Mouse (Mus musculus) brown adipose tissue, adult 24 weeks (tissue): ENCODE measurements around the gene Islr. TPM values are rescaled to one million over a fixed set of nuclear protein-coding genes. Genes with fewer than 3 reads are reported as not detected.

Source experiments
- H3K27ac ChIP-seq: fragments of 200-500 bp; replicated peaks from 2 replicates; pipeline ENCODE4 v1.5.1; 2012; ENCODE audit warnings: low read depth, mild to moderate bottlenecking, low read length
- H3K4me1 ChIP-seq: fragments of 200-500 bp; 2 replicates; pipeline ENCODE4 v1.6.1; 2012; ENCODE audit warnings: low read length, mixed read lengths; ENCODE audit not compliant: control insufficient read depth, insufficient read depth, insufficient read length
- H3K4me3 ChIP-seq: fragments of 200-500 bp; 2 replicates; pipeline ENCODE4 v1.5.1; 2012; ENCODE audit warnings: low read depth, mild to moderate bottlenecking, low read length, moderate library complexity; ENCODE audit not compliant: insufficient read depth
- polyA plus RNA-seq: library from polyadenylated mRNA; stranded (reverse); fragments of >200 nt; gene quantifications from 2 replicates; pipeline ENCODE4 v1.2.4, GENCODE M21; 2012; ENCODE audit not compliant: missing spikeins, insufficient read depth, insufficient read length

The Islr gene
- polyA plus RNA-seq, 1 experiment = 17.5 TPM

GRCm38 (mm10) chr9:58204448-58205000 is 418 bp upstream of the Islr start:
- no peak overlapping the region for H3K27ac ChIP-seq
- H3K4me1 ChIP-seq = peaks cover 2% of the 10 kb centered on the region; the same call in 1 of the 2 replicates
- peak overlapping the region; percentile 59 for H3K4me3 ChIP-seq

- H3K4me1 ChIP-seq = peaks cover 2% of the 10 kb centered on the region; the same call in 1 of the 2 replicates
- no peak overlapping the region for H3K4me3 ChIP-seq
- no peak overlapping the region for H3K27ac ChIP-seq
These were observed 1.2 kb downstream of the Islr start for GRCm38 (mm10) chr9:58202676-58203453.

GRCm38 (mm10) chr9:58201861-58202549 is 2.1 kb downstream of the Islr start:
- Histone ChIP-seq H3K4me1 (peaks cover 2% of the 10 kb centered on the region; the same call in 1 of the 2 replicates), H3K4me3 (no peak overlapping the region), H3K27ac (no peak overlapping the region)

- no peak overlapping the region for H3K4me3 ChIP-seq
- H3K27ac ChIP-seq = no peak overlapping the region
- H3K4me1 ChIP-seq = peaks cover 2% of the 10 kb centered on the region; the same call in 1 of the 2 replicates
These were observed 2.8 kb downstream of the Islr start for GRCm38 (mm10) chr9:58201091-58201842.

GRCm38 (mm10) chr9:58200270-58201090 is 3.6 kb downstream of the Islr start:
- Histone ChIP-seq H3K4me1 (peaks cover 2% of the 10 kb centered on the region; the same call in 1 of the 2 replicates), H3K4me3 (no peak overlapping the region), H3K27ac (no peak overlapping the region)

GRCm38 (mm10) chr9:58199381-58200269 is 4.5 kb downstream of the Islr start:
- no peak overlapping the region for H3K4me3 ChIP-seq
- H3K4me1 ChIP-seq = peaks cover 2% of the 10 kb centered on the region; the same call in 1 of the 2 replicates

GRCm38 (mm10) chr9:58198801-58199371 is 5.2 kb downstream of the Islr start:
- Histone ChIP-seq H3K4me1 (peaks cover 2% of the 10 kb centered on the region; the same call in 1 of the 2 replicates), H3K4me3 (no peak overlapping the region)

More at GRCm38 (mm10) chr9:58199381-58200269, 4.5 kb downstream of the Islr start:
- H3K27ac ChIP-seq = no peak overlapping the region

GRCm38 (mm10) chr9:58197781-58198701 is 6.1 kb downstream of the Islr start:
- Histone ChIP-seq H3K27ac (no peak overlapping the region), H3K4me3 (no peak overlapping the region; the same call in 1 of the 2 replicates), H3K4me1 (peaks cover 2% of the 10 kb centered on the region; the same call in 1 of the 2 replicates)

More at GRCm38 (mm10) chr9:58198801-58199371, 5.2 kb downstream of the Islr start:
- no peak overlapping the region for H3K27ac ChIP-seq

- Histone ChIP-seq H3K4me3 (no peak overlapping the region), H3K27ac (no peak overlapping the region), H3K4me1 (peaks cover 2% of the 10 kb centered on the region; the same call in 1 of the 2 replicates)
These were observed 7.2 kb downstream of the Islr start for GRCm38 (mm10) chr9:58196610-58197567.

GRCm38 (mm10) chr9:58196141-58196540 is 8.0 kb downstream of the Islr start:
- H3K4me3 ChIP-seq = no peak overlapping the region
- H3K4me1 ChIP-seq = peaks cover 2% of the 10 kb centered on the region; the same call in 1 of the 2 replicates
- no peak overlapping the region for H3K27ac ChIP-seq

GRCm38 (mm10) chr9:58195671-58196070 is 8.4 kb downstream of the Islr start:
- H3K4me1 ChIP-seq = peaks cover 2% of the 10 kb centered on the region; the same call in 1 of the 2 replicates

More at GRCm38 (mm10) chr9:58195671-58196070, 8.4 kb downstream of the Islr start:
- Histone ChIP-seq H3K4me3 (no peak overlapping the region), H3K27ac (no peak overlapping the region)
